Mouse (Mus musculus) stomach, postnatal 0 days (tissue): ENCODE results near the gene Specc1.

Experiments used
- CTCF ChIP-seq: IDR thresholded peaks from 2 replicates; pipeline ENCODE4 v1.5.1; 2016; ENCODE audit warnings: antibody characterized with exemption, low read depth, mild to moderate bottlenecking, moderate library complexity
- EP300 ChIP-seq: optimal IDR thresholded peaks from 2 replicates; pipeline ENCODE3; 2016; ENCODE audit warnings: antibody characterized with exemption

DNA sequence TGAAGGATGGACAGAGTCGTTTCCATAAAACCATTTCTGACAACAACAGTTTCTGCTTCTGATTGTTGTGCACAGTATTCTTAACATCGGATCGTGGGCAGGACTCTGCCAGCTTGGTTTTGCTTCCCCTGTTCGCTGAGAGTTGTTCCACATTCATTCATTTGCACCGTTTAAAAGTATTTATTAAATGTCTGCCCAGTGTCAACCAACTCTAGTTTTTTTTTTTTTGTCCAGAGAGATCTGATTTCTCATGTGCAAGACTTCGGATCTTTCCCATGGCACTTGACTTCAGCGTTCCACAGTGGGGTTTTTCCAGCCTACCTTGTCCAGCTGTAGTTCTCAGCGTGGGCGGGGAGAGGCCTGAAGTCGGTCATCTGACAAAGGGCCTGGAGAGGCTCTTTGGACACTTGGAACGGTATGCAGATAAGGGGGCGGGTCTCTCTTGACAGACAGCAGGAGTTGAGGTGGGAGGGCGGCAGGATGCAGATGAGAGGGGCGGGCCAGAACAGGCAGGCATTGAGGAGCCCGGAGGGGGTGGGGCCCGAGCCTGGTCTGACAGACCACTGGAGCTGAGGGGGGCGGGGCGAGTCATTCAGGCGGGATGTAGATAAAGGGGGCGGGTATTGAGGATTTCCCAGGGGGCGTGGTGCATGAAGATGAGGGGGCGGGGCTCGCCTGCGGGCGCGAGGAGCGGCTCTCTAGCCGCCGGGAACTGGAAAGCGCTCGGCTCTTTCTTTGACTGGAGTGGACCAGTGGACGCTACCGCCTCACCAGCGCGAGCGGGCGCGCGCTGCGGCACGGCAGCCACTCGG lies 120.0 kb downstream of the Specc1 start:
- TF ChIP-seq CTCF: no peak
- no peak for TF ChIP-seq EP300
